Mouse (Mus musculus) hindbrain, postnatal 0 days (tissue): ENCODE measurements around the gene Wdr63. TPM values are rescaled to one million over a fixed set of nuclear protein-coding genes. Genes with fewer than 3 reads are reported as not detected.

ENCODE experiments used
- ATAC-seq: fragments of 200-750 bp; cut with Nextera tagmentation; 2 replicates; pipeline ENCODE4 v1.8.0; 2017; ENCODE audit warnings: mild to moderate bottlenecking, moderate TSS enrichment, moderate library complexity
- DNase-seq: peaks from one replicate; pipeline ENCODE4 v3.0.0-alpha.2; 2015; ENCODE audit warnings: low spot score
- H3K27ac ChIP-seq: fragments of 300-500 bp; sonication (generic); 2 replicates; pipeline ENCODE4 v1.5.1; 2014; ENCODE audit warnings: mild to moderate bottlenecking
- H3K27me3 ChIP-seq: fragments of 300-500 bp; sonication (generic); 2 replicates; pipeline ENCODE4 v1.6.1; 2014; ENCODE audit warnings: low read length, mixed read lengths; ENCODE audit not compliant: insufficient read depth
- H3K36me3 ChIP-seq: fragments of 300-500 bp; sonication (generic); 2 replicates; pipeline ENCODE4 v1.6.1; 2014; ENCODE audit warnings: low read length, mixed read lengths; ENCODE audit not compliant: insufficient read depth
- H3K4me1 ChIP-seq: fragments of 300-500 bp; sonication (generic); 2 replicates; pipeline ENCODE4 v1.6.1; 2014; ENCODE audit warnings: antibody characterized with exemption, low read length, mixed read lengths; ENCODE audit not compliant: insufficient read depth
- H3K4me2 ChIP-seq: fragments of 300-500 bp; sonication (generic); 2 replicates; pipeline ENCODE4 v1.6.1; 2014; ENCODE audit warnings: low read depth, mild to moderate bottlenecking, low read length, moderate library complexity, mixed read lengths
- H3K4me3 ChIP-seq: fragments of 300-500 bp; sonication (generic); 2 replicates; pipeline ENCODE4 v1.5.1; 2014; ENCODE audit warnings: low read length
- H3K9ac ChIP-seq: fragments of 300-500 bp; sonication (generic); replicated peaks from 2 replicates; pipeline ENCODE4 v1.6.1; 2014; ENCODE audit warnings: mild to moderate bottlenecking, low read length, moderate library complexity, mixed read lengths
- H3K9me3 ChIP-seq: fragments of 300-500 bp; sonication (generic); 2 replicates; pipeline ENCODE4 v1.6.1; 2016; ENCODE audit warnings: low read length, mixed read lengths
- CTCF ChIP-seq: IDR thresholded peaks from 2 replicates; pipeline ENCODE4 v1.5.1; 2016; ENCODE audit warnings: antibody characterized with exemption, control low read depth, low read depth
- WGBS: fragments of 180-500 bp; shearing (Covaris S2); extraction: QIAGEN DNeasy Blood & Tissue Kit; methylation state at CpG from one replicate; pipeline ENCODE4 v1.1.7; 2014; 5-methylcytosine and 5-hydroxymethylcytosine counted together
- polyA plus RNA-seq: library from polyadenylated mRNA; unstranded; fragments of >200 nt; fragmentation: Nextera tagmentation; extraction: Ambion mirVana; gene quantifications from 2 replicates; pipeline ENCODE4 v1.2.1, GENCODE M21; 2015
- total RNA-seq: library from RNA; depleted of rRNA; stranded (reverse); fragments of >200 nt; gene quantifications from 2 replicates; pipeline ENCODE4 v1.2.3, GENCODE M21; 2014

The Wdr63 gene
- total and polyA plus RNA-seq, 2 experiments from 2014 or later: 1.5 TPM

- Histone ChIP-seq H3K36me3 (no peaks in the 10 kb centered on the region), H3K4me3 (no peak overlapping the region), H3K9ac (no peak overlapping the region), H3K9me3 (no peaks in the 10 kb centered on the region), H3K4me2 (no peak overlapping the region), H3K27me3 (no peaks in the 10 kb centered on the region), H3K4me1 (no peaks in the 10 kb centered on the region), H3K27ac (no peak overlapping the region)
- no peak for ATAC-seq
- peak; percentile 16 for DNase-seq
- TF ChIP-seq CTCF: no peak
- WGBS: 62% methylated on average over 7 of the region's 7 CpGs
These were observed 34.6 kb upstream of the Wdr63 start for GRCm38 (mm10) chr3:146142523-146142922.

- WGBS: 92% methylated on average over 7 of the region's 7 CpGs
- Histone ChIP-seq H3K9ac (no peak overlapping the region), H3K4me3 (no peak overlapping the region), H3K27ac (no peak overlapping the region), H3K4me2 (no peak overlapping the region), H3K36me3 (no peaks in the 10 kb centered on the region), H3K4me1 (no peaks in the 10 kb centered on the region), H3K27me3 (no peaks in the 10 kb centered on the region), H3K9me3 (no peaks in the 10 kb centered on the region)
- no peak for DNase-seq
- no peak for TF ChIP-seq CTCF
- no peak for ATAC-seq
These were observed 32.3 kb upstream of the Wdr63 start for GRCm38 (mm10) chr3:146140276-146140675.

GRCm38 (mm10) chr3:146136422-146136821, 28.5 kb upstream of the Wdr63 start:
- Histone ChIP-seq H3K4me3 (no peak overlapping the region), H3K27ac (no peak overlapping the region), H3K4me2 (no peak overlapping the region), H3K4me1 (no peaks in the 10 kb centered on the region), H3K36me3 (no peaks in the 10 kb centered on the region), H3K9ac (no peak overlapping the region), H3K27me3 (no peaks in the 10 kb centered on the region), H3K9me3 (no peaks in the 10 kb centered on the region)
- TF ChIP-seq CTCF: peak; percentile 51
- WGBS: 42% methylated on average over 10 of the region's 10 CpGs
- peak; percentile 19 for DNase-seq
- ATAC-seq: peak; percentile 47; the same call in 1 of the 2 replicates

- TF ChIP-seq CTCF: no peak
- no peaks in the 10 kb centered on the region for H3K27me3 ChIP-seq
- 83% methylated on average over 2 of the region's 2 CpGs for WGBS
These were observed 27.5 kb upstream of the Wdr63 start for GRCm38 (mm10) chr3:146135417-146135816.

GRCm38 (mm10) chr3:146134834-146135233, 26.9 kb upstream of the Wdr63 start:
- Histone ChIP-seq H3K27me3 (no peaks in the 10 kb centered on the region), H3K9me3 (no peaks in the 10 kb centered on the region), H3K9ac (no peak overlapping the region), H3K36me3 (no peaks in the 10 kb centered on the region), H3K27ac (no peak overlapping the region), H3K4me3 (no peak overlapping the region), H3K4me1 (no peaks in the 10 kb centered on the region), H3K4me2 (no peak overlapping the region)
- 79% methylated on average over 9 of the region's 9 CpGs for WGBS
- no peak for ATAC-seq
- TF ChIP-seq CTCF: no peak
- DNase-seq: no peak

More at GRCm38 (mm10) chr3:146135417-146135816, 27.5 kb upstream of the Wdr63 start:
- Histone ChIP-seq H3K36me3 (no peaks in the 10 kb centered on the region), H3K27ac (no peak overlapping the region), H3K9ac (no peak overlapping the region), H3K9me3 (no peaks in the 10 kb centered on the region), H3K4me3 (no peak overlapping the region), H3K4me1 (no peaks in the 10 kb centered on the region), H3K4me2 (no peak overlapping the region)
- DNase-seq: no peak
- no peak for ATAC-seq

- TF ChIP-seq CTCF: no peak
- no peaks in the 10 kb centered on the region for H3K27me3 ChIP-seq
- no peaks in the 10 kb centered on the region for H3K4me1 ChIP-seq
- DNase-seq (no peak), ATAC-seq (no peak)
- H3K4me2 ChIP-seq: no peak overlapping the region
- H3K4me3 ChIP-seq: no peak overlapping the region
- H3K27ac ChIP-seq: no peak overlapping the region
- no peak overlapping the region for H3K9ac ChIP-seq
- WGBS: 74% methylated on average over 6 of the region's 6 CpGs
- no peaks in the 10 kb centered on the region for H3K9me3 ChIP-seq
- no peaks in the 10 kb centered on the region for H3K36me3 ChIP-seq
These were observed 19.3 kb upstream of the Wdr63 start for GRCm38 (mm10) chr3:146127205-146127604.

GRCm38 (mm10) chr3:146123464-146123825, 15.5 kb upstream of the Wdr63 start:
- H3K9me3 ChIP-seq: no peaks in the 10 kb centered on the region
- ATAC-seq (0 out of 2 replicates have a peak, but pooled peaks have one; percentile 24), DNase-seq (peak; percentile 20)
- no peak for TF ChIP-seq CTCF
- no peaks in the 10 kb centered on the region for H3K36me3 ChIP-seq
- no peaks in the 10 kb centered on the region for H3K27me3 ChIP-seq
- 51% methylated on average over 9 of the region's 9 CpGs for WGBS
- no peak overlapping the region for H3K4me3 ChIP-seq
- no peak overlapping the region for H3K4me2 ChIP-seq
- no peak overlapping the region for H3K9ac ChIP-seq
- no peak overlapping the region for H3K27ac ChIP-seq
- no peaks in the 10 kb centered on the region for H3K4me1 ChIP-seq
